Mouse (Mus musculus): ENCODE measurements at regions not wholly inside any gene's neighbourhood (a gene's known extent, or its start where the extent isn't known, plus 50 kb on each side); places are given as distances from the start of the nearest gene placed in this dataset.

GRCm38 (mm10) chr1:137575380-137575779, 600.1 kb downstream of the Ptprc start:
- TF ChIP-seq CTCF (IDR thresholded peaks at IDR 0.05; ENCODE audit: extremely low read depth, insufficient read depth, insufficient read length, insufficient replicate concordance) (no peak), POLR2A (IDR thresholded peaks at IDR 0.05; ENCODE audit: low read depth, low read length) (no peak)

All from spleen, adult 2 months (tissue).